Mouse (Mus musculus): ENCODE measurements at regions not wholly inside any gene's neighbourhood (a gene's known extent, or its start where the extent isn't known, plus 50 kb on each side); places are given as distances from the start of the nearest gene placed in this dataset.

GRCm38 (mm10) chr4:29463329-29463728, 650.4 kb downstream of the Epha7 start:
- DNase-seq (ENCODE audit: low read depth, low spot score), result no peak
- TF ChIP-seq ZMIZ1 (IDR thresholded peaks at IDR 0.05; ENCODE audit: low read depth, low read length), result no peak
- TF ChIP-seq UBTF (IDR thresholded peaks at IDR 0.05; ENCODE audit: borderline replicate concordance, insufficient read depth, low read depth, low read length), result no peak
- TF ChIP-seq MAZ (IDR thresholded peaks at IDR 0.05; ENCODE audit: low read depth, low read length), result no peak
- TF ChIP-seq POLR2AphosphoS2 (IDR thresholded peaks at IDR 0.05; ENCODE audit: low read length), result no peak
- TF ChIP-seq ZNF384 (IDR thresholded peaks at IDR 0.05; ENCODE audit: low read depth, low read length), result no peak
- no peak for TF ChIP-seq E2F4 (IDR thresholded peaks at IDR 0.05; ENCODE audit: borderline replicate concordance, low read depth, low read length)
- no peak for TF ChIP-seq CTCF (IDR thresholded peaks at IDR 0.05 in 2 of 3, conservative IDR thresholded peaks at IDR 0.05 in 1 of 3; ENCODE audit: control insufficient read depth in 1 of 3, insufficient read depth in 1 of 3, low read depth in 2 of 3, low read length in 3 of 3, poor library complexity in 1 of 3, severe bottlenecking in 1 of 3)
- no peak for TF ChIP-seq MAX (IDR thresholded peaks at IDR 0.05; ENCODE audit: low read length)
- no peak for TF ChIP-seq ETS1 (IDR thresholded peaks at IDR 0.05; ENCODE audit: low read depth, low read length)
- Histone ChIP-seq H3K9me3 (replicated peaks; ENCODE audit: insufficient read depth, low read length) (no peaks in the 10 kb centered on the region), H3K36me3 (ENCODE audit: control insufficient read depth in 1 of 2, insufficient read depth in 2 of 2, low read length in 2 of 2) (no peaks in the 10 kb centered on the region), H3K27ac (ENCODE audit: control insufficient read depth, low read depth, low read length) (no peak overlapping the region), H3K79me2 (ENCODE audit: control insufficient read depth, insufficient read depth, low read length, poor library complexity) (no peaks in the 10 kb centered on the region), H3K4me3 (ENCODE audit: control insufficient read depth in 1 of 2, insufficient read depth in 1 of 2, low read depth in 2 of 2, low read length in 2 of 2) (no peak overlapping the region), H3K9ac (ENCODE audit: control insufficient read depth, low read depth, low read length, poor library complexity, severe bottlenecking) (no peak overlapping the region), H3K4me1 (ENCODE audit: control insufficient read depth in 1 of 2, insufficient read depth in 2 of 2, low read length in 2 of 2) (no peaks in the 10 kb centered on the region), H3K27me3 (ENCODE audit: control insufficient read depth in 1 of 2, insufficient read depth in 2 of 2, low read length in 2 of 2) (no peaks in the 10 kb centered on the region)

DNA sequence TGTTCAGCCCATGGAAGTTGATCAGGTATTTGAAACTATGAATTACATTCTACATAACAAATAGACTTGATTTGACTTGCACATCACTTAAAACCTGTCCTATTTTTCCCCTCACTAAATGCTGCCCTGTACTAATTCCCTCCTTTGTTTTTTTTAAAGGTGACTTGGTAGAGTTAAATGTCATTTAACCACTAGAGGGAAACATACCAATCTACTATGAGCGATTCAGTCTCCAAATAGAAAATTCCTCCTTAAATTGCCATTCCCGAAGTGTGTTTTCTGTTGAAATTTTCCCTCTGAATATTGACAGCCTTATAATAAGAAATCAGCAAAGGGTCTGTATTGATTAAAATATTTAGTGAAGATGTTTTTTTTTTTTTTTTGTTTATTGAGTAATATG, 653.4 kb downstream of the Epha7 start:
- H3K9ac ChIP-seq (ENCODE audit: control insufficient read depth, low read depth, low read length, poor library complexity, severe bottlenecking), result no peak overlapping the region
- no peaks in the 10 kb centered on the region for H3K36me3 ChIP-seq (ENCODE audit: control insufficient read depth in 1 of 2, insufficient read depth in 2 of 2, low read length in 2 of 2)
- DNase-seq (ENCODE audit: low read depth, low spot score), result no peak
- H3K27me3 ChIP-seq (ENCODE audit: control insufficient read depth in 1 of 2, insufficient read depth in 2 of 2, low read length in 2 of 2), result no peaks in the 10 kb centered on the region
- no peaks in the 10 kb centered on the region for H3K79me2 ChIP-seq (ENCODE audit: control insufficient read depth, insufficient read depth, low read length, poor library complexity)
- H3K9me3 ChIP-seq (replicated peaks; ENCODE audit: insufficient read depth, low read length), result no peaks in the 10 kb centered on the region
- no peak overlapping the region for H3K4me3 ChIP-seq (ENCODE audit: control insufficient read depth in 1 of 2, insufficient read depth in 1 of 2, low read depth in 2 of 2, low read length in 2 of 2)
- H3K4me1 ChIP-seq (ENCODE audit: control insufficient read depth in 1 of 2, insufficient read depth in 2 of 2, low read length in 2 of 2), result no peaks in the 10 kb centered on the region
- H3K27ac ChIP-seq (ENCODE audit: control insufficient read depth, low read depth, low read length), result no peak overlapping the region
- TF ChIP-seq ZKSCAN1 (IDR thresholded peaks at IDR 0.05; ENCODE audit: low read depth, low read length) (no peak), E2F4 (IDR thresholded peaks at IDR 0.05; ENCODE audit: borderline replicate concordance, low read depth, low read length) (no peak), USF1 (IDR thresholded peaks at IDR 0.05; ENCODE audit: low read depth, low read length) (no peak)

- no peak overlapping the region for H3K27ac ChIP-seq (ENCODE audit: control insufficient read depth, low read depth, low read length)
- H3K79me2 ChIP-seq (ENCODE audit: control insufficient read depth, insufficient read depth, low read length, poor library complexity), result no peaks in the 10 kb centered on the region
- H3K9ac ChIP-seq (ENCODE audit: control insufficient read depth, low read depth, low read length, poor library complexity, severe bottlenecking), result no peak overlapping the region
- H3K4me3 ChIP-seq (ENCODE audit: control insufficient read depth in 1 of 2, insufficient read depth in 1 of 2, low read depth in 2 of 2, low read length in 2 of 2), result no peak overlapping the region
- TF ChIP-seq MYC (IDR thresholded peaks at IDR 0.05; ENCODE audit: low read depth, low read length) (no peak), CHD1 (IDR thresholded peaks at IDR 0.05; ENCODE audit: low read depth, low read length) (no peak), SMC3 (IDR thresholded peaks at IDR 0.05; ENCODE audit: low read depth, low read length) (no peak), MYB (IDR thresholded peaks at IDR 0.05; ENCODE audit: low read depth, low read length) (no peak), USF1 (IDR thresholded peaks at IDR 0.05; ENCODE audit: low read depth, low read length) (no peak), SIN3A (IDR thresholded peaks at IDR 0.05; ENCODE audit: low read length) (no peak), TAL1 (IDR thresholded peaks at IDR 0.05; ENCODE audit: low read length) (no peak), ZC3H11A (IDR thresholded peaks at IDR 0.05; ENCODE audit: low read depth, low read length) (no peak)
- H3K9me3 ChIP-seq (replicated peaks; ENCODE audit: insufficient read depth, low read length), result no peaks in the 10 kb centered on the region
- DNase-seq (ENCODE audit: low read depth, low spot score), result no peak
- H3K4me1 ChIP-seq (ENCODE audit: control insufficient read depth in 1 of 2, insufficient read depth in 2 of 2, low read length in 2 of 2), result no peaks in the 10 kb centered on the region
- H3K27me3 ChIP-seq (ENCODE audit: control insufficient read depth in 1 of 2, insufficient read depth in 2 of 2, low read length in 2 of 2), result no peaks in the 10 kb centered on the region
- no peaks in the 10 kb centered on the region for H3K36me3 ChIP-seq (ENCODE audit: control insufficient read depth in 1 of 2, insufficient read depth in 2 of 2, low read length in 2 of 2)
Measured at GRCm38 (mm10) chr4:29480384-29481092, 667.6 kb downstream of the Epha7 start.
